Mouse (Mus musculus) gastrocnemius, postnatal 25 days (tissue): ENCODE results near the gene Cnnm2. TPM values are rescaled to one million over a fixed set of nuclear protein-coding genes. Genes with fewer than 3 reads are reported as not detected.

Experiments used
- DNase-seq: peaks from one replicate; pipeline ENCODE4 v3.0.0; 2022
- total RNA-seq, 2 experiments: library from RNA; stranded (reverse); gene quantifications; 1 replicate in 1 of 2; 2 replicates in 1 of 2; pipeline ENCODE4 v1.2.3; 2021

Gene Cnnm2
- total RNA-seq, 2 experiments from 2014 or later = 3.2 to 3.4 TPM

DNA sequence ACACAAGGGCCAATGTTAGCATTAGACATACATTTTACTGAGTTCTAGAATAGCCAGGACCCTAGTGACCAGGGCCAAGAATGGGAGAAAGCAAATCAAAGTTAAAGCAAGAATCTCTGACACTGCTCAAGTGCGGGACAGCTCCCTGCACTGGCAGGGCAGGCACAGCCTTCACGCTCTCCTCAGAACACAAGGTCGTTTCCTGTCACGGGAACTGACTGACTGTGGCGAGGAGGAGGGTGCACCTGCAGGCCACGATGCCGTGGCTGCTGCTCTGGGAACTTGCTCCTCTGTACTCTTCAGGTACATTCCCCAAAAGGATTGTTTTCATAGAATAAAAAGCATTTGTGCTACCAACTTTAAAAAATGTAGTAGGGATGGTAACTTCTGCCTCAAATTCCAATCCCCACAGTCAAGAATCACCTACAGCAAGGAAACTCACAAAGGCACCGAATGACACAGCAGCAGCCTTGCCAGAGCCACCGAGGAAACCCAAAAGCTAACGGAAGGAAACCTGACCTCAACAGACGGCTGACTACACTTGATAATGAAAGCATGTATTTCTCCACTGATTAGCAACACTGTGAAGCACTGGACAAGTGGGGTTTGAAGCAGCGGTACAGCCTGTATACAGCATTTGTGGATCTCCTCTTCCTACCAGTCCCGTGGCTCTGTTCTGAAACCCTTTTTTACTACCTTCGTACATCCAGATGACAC lies 126.6 kb downstream of the Cnnm2 start:
- no peak for DNase-seq

DNA sequence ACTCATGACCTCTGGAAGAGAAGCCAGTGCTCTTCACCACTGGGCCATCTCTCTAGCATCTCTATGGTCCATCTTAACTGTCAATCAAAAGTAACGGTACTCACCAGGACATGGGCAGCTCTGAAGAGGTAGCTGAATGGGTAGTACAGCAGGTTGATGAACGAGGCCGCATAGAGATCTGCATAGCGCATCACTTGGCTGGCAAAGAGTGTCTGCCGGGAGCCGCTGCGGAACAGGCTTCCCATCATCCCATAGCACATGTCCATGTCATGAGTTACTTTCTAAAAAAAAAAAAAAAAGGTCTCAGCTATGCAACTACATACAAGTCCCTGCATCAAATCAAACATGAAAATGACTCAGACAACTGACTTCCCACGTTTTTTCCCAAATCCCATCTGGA lies 128.3 kb downstream of the Cnnm2 start:
- DNase-seq = no peak

DNA sequence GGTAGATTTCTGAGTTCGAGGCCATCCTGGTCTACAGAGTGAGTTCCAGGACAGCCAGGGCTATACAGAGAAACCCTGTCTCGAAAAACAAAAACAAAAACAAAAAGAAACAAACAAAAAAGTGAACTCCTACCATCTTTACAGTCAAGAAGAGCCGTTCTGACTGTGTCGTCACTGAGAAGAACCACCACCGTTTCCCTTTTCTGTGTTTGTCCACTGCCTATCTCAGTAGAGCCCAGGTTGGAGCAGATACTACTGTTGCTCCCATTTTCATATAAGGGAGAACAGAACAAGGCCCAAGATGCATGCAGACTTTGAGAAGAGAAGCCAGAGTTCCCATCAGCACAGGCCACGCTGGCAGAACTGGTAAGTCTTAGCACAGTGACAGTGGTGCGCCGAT lies 129.3 kb downstream of the Cnnm2 start:
- no peak for DNase-seq

DNA sequence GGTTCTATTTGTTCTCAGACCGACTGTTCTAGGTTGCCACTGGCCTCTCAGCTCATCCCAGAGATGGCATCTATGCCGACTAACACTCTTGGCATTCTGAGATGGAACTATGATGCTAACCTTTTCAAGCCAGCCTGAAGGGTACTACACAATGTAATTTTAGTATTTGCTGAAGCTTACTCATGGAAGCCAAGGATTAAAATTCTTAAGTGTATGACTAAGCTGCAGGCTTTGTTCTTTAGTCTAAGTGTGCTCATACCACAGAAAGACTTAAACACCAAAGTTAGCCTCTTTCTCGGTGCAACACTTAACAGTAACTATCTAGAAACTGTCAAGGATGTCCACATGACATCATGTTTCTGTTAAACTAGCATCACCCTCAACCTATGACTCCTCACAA lies 131.5 kb downstream of the Cnnm2 start:
- DNase-seq = no peak

DNA sequence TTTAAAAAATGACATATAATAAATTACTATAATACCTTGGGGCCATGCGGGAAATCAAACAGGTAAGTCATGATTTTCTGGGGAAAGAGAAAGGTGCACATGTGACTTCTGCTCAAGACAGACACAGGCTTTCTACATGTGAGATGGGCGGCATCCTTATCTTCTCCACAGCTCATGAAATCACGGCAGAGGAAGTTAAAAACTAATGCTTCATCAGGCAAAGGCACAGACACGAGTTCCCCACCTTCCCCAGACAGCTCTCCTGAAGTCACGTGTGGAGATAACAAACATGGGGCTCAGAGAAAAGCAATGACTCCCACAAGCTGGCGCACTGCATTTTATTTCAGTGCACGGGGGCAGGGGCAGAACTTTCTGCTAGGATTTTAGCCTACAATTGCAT lies 132.1 kb downstream of the Cnnm2 start:
- DNase-seq = no peak

DNA sequence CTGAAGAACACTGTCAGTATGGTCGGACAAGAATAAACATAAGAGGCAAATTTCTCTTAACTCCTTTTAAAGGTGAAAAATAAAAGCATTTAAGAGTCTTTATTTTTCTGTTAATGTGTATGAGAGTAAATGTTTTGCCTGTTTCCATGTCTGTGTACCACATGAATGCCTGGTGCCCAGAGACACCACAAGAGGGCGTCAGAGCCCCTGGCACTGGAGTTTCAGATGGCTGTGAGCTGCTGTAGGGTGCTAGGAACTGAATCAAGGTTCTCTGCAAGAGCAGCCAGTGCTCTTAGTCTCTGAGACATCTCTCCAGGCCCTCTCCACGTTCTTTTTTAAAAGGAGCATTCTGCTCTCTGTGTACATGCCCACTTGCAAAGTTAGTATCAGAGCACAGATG lies 135.7 kb downstream of the Cnnm2 start:
- DNase-seq = no peak

DNA sequence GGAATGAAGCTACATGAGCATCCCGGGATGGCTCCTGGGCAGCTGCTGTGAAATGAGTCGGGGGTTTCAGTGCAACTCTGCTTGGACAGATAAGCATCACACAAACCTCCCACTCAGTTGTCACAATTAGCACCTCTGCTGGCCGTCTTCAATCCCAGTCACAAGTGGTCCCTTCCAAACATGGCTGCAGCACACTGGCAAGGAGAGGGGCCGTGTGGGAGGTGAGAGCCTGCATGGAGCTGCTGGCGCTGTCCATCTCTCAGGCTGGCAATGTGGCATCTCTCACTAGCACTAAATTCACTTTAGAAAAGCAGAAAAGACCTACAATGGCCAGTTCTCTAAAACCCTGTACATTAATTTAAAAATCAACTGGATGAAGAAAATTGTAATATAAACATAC lies 136.8 kb downstream of the Cnnm2 start:
- DNase-seq = no peak

DNA sequence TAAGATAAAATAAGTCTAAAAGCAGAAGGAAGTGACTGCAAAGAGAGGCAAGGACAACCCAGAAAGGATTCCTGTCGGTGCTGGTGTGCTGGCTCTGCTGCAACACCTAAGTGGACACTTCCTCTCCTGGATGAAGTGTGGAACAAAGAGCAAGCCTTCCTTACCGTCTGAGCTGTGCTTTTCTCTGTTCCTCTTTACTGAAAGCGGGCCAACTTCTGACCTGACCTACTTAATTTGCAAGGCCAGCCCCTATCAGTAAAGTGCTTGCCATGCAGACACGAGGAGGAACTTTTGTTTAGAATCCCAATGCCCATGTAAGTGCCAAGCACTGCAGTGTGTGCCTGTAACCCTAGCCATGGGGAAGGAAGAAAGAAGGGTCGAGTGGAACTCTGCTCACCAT lies 137.9 kb downstream of the Cnnm2 start:
- no peak for DNase-seq

DNA sequence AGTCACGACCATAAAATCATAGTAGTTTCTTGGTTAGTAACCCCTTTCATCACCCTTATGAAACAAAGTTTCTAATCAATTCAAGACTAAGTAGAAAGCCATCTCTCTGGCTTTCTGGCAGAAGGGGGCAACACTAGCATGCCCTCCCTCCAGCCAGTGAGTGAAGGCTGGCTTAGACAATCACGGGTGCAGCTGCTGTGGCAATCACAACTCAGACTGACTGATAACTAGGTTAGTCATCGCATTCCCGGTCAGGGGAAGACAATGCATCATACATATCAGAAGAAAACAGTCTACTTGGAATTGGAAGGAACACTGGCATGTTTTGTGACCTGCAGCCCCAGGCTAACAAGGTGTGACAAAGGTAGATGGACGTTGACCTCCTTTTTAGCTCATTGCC lies 138.5 kb downstream of the Cnnm2 start:
- no peak for DNase-seq

DNA sequence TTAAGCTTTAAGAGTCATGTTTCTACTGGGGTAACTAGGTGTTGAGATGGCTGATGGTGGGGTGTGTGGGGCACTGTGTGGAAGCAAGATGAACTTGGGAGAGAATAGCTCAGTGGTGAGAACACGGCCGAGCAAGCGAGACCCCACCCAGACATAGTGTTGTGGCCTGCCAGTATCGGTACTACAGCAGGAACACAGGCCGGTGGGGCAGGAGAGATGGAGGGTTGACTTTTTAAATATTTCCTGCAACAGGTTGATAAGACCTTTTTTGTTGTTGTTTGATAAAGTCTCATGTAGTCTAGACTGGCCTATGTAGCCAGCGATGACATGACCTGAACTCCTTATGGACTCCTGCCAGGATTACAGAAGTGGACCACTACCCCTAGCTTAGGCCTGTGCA lies 139.4 kb downstream of the Cnnm2 start:
- no peak for DNase-seq

DNA sequence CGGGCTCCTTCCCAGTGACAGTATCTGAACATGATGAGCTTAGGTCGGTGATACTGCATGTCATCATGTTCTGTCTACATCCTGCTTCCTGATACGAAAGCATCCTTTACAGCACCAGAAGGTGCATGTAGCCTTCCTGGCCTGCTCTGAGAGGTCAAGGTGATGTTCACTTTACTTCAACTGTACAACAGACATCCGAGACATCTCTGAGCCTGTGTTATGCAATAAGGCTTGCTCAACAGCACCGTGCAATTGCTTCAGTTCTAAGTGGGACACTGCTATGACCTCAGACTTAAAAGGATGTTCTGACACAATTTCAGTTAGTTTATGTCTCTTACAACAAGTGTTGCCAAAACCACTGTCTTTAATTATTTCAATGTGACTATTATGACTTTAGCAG lies 139.9 kb downstream of the Cnnm2 start:
- DNase-seq = peak; percentile 36

DNA sequence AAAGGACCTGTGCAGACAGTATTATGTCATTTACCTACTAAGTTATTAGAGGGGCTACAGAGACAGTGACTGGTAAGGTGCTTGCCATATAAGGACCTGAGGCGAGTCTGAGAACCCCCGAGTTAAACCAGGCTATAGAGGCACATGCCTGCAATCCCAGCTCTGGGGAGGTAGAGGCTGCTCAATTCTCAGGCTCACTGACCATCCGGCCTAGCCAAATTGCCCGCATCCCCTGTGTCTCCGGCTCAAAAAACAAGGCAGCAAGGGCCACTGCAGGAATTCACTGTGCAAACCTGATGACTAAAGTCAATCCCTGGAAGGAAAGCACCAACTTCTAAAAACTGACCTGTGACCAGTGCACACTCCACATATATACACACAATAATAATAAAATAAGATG lies 142.0 kb downstream of the Cnnm2 start:
- DNase-seq = no peak

DNA sequence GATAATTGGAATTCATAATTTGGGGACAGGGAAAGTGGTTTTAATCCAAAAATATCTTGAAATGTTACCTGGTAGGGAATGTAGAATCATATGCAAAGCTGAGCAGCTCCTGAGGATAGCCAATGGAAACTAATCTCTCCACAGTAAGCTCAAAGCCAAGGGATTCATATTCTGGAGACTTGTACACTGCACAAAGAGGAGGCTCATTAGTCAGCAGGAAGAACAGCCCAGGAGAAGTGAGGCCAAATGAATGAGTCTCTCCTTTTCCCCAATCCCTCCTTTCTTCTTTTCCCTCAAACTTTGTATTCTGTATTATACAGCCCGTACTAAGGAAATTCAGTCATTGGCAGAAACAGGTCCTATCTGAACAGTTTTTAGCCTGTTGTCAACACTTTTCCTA lies 143.5 kb downstream of the Cnnm2 start:
- no peak for DNase-seq

DNA sequence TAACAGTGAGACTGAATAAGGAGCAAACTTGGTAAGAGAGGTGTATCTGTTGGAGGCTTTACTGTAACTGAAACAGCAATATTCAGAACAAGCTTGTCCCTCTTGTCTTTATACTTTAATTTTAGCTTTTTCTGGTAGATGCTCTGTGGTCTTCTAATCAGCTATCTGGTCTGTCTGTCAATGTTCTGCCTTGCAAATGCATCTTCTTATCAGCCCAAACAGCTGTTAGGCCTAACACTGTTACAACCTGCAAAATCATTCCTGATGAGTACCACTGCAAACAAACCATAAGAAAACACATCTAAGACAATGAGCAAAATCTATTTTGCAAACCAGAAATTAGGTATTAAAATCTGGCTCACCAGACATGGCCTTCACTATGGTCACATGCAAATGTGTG lies 144.0 kb downstream of the Cnnm2 start:
- DNase-seq = no peak

DNA sequence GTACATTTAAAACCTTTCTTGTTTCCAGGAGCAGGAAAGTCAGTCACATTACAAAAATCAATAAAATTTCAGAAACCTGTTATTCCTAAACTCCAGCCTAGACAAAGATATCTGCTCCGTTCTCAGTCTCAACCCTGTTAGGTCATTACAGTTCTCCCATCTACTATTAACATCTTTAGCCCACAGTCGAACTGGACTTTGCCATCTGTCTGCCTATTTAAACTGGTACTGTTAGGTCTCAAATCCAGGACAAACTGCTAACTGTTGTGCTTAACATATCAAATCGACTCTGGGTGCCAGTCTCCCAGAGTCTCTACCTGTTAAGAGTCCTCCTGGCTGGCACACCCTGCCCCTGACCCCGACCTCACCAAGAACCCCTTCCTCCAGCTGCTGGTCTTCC lies 144.6 kb downstream of the Cnnm2 start:
- no peak for DNase-seq

DNA sequence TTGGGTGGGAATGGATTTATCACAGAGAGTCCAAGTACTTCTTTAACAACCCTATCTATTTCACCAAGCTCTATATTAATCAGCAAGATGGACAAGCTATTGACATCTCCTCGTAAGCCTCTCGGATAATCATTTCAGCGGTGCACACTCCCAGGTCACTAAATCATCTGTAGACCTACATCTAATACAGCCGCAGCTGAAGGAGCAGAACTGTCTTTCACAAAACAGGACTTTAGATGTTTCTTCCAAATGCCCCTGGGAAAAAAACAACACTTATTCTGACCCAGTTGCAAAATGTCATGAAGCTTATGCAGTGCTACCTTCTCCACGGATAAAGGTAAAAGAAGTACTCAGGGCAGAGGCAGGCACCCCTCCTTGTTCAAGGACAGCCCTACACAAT lies 146.8 kb downstream of the Cnnm2 start:
- DNase-seq = no peak

DNA sequence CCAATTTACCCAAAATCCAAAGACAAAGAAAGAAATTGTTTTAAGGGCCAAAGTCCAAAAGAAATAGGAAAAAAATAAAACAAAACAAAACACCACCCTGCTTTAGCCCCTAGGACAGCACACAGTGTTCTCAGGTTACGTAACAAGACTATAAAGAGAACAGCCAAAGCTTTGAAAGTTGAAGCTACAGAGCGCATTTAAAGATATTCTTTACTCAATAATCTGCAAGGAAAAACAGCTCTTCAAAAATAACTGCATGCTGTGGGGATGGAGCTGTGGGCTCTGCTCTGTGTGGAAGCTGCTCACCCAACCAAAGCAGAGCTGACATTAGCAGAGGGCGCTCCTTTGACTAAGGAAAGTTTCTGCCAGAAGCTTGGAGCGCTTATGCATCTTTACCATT lies 147.6 kb downstream of the Cnnm2 start:
- peak; percentile 27 for DNase-seq

DNA sequence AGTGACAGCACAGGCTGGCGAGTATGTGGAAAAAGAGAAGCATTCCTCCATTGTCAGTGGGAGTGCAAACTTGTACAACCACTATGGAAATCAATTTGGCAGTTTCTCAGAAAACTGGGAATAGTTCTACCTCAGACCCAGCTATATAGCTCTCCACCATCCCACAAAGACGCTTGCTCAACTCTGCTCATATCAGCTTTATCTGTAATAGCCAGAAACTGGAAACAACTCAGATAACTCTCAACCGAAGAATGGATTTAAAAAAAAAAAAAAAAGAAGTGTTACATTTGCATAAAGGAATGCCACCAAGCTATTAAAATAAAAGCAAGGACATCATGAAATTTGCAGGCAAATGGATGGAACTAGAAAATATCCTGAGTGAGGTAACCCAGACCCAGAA lies 150.1 kb downstream of the Cnnm2 start:
- no peak for DNase-seq

DNA sequence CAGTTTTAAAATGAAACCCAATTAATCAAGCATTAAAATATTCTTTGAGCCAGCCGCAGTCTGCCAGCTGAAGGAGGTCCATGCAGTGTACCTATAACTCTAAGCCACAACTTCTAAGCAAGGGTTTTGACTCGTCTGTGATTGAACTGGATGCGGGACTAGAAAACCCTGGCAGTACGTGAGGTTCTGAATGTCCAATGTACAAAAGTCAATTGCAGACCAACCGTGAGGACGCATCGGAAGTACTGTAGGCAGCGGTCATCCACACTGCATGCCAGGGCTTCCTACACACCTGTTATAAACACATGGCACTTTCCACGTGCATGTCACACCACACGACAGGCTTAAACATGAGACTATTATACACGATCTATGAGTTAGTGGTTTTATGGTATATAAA lies 152.2 kb downstream of the Cnnm2 start:
- DNase-seq = no peak

DNA sequence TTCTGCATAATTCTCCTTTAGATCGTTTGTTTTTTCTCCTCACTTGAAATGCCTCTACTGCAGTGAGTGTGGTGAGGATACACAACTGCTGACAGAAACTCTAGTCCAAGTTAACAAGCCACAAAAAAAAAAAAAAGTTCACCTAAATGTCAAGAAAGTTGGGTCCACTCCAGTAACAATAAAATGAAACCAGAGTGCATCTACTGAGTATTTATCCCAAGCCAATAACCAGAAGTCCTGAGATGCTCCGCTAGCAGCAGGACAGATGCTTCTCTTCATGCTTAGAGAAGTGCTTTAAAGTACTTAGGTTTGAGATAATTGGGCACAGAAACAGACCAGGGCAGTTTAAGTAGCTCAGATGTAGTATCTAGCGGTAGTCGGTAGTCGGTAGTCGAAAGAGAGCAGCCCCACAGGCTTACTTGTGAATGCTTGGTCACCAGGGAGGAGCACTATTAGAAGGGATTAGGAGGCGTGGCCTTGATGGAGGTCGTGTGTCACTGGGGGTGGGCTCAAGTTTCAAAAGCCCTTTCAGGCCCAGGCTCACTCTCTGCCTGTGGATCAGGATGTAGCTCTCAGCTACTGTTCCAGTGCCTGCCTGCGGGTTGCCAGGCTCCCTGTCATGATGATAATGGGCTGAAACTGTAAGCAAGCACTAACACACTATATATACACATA lies 154.1 kb downstream of the Cnnm2 start:
- DNase-seq = peak; percentile 30

DNA sequence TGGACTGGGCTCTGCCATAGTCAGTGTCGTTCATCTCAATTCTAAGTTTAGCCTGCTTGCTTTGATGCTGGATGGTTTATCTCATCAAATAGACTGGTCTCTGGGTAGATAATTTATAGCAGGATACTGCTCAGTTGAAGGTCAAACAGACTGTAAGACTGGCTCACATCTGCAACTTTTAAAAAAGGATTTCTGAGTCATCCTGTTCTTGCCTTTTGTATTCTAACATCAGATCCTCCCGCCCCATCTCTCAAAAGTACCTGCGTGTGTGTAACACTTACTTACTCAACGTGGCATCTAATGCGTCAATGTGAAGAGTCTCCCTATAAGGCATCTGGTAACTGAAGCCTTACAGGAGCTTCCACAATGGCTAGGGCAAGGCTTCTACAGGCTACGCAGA lies 159.2 kb downstream of the Cnnm2 start:
- no peak for DNase-seq

DNA sequence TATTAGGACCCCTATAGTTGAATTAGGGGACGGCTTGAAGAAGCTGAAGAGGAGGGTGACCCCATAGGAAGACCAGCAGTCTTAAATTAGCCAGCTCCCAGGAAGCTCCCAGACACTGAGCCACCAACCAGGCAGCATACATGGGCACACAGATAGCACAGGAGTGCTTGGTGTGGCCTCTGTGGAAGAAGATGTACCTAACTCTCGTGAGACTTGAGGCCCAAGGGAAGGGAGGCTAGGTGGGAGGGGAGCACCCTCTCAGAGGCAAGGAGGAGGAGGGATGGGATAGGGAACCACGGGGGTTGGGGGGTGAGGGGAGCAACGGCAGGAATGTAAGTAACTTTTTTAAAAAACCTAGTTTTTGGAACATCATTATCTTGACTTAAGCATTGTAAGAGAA lies 165.0 kb downstream of the Cnnm2 start:
- DNase-seq = no peak

DNA sequence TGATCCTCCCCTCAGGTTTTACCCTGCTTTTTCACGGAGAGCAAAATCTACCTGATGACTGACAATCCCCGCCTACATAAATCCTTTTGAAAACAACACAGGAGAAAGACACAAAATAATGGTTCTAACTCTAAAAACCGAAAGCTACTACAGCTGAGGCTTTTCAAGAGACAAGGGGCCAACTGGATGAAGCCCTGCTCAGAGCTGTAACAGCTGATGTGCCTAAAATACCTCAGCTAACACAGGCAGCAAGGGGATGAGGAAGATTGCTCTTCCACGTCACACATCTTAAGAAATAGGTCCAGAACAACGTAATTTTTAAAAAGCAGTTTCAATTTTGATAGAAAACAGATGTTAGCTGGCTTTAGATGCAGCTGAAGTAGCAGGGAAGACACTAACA lies 165.6 kb downstream of the Cnnm2 start:
- DNase-seq = no peak

DNA sequence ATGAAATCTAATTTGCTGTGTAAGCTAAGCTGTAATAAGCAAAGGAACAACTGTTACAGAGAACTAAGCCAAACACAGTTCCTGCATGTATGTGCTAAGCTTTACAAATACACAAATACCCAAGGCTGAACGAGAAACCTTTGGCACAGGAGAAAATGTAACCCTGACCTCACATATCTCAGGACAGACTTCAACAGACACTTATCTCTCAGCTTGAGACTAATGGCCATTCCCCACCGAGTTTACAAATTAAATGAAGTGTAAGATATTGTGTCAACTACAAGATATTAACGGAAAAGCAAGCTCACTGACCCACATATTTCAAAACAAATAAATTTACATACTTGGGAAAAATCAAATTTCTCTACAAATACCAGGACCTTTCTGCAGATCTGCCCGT lies 166.7 kb downstream of the Cnnm2 start:
- DNase-seq = no peak
